Mouse (Mus musculus): ENCODE measurements around the gene Coq8b. TPM values are rescaled to one million over a fixed set of nuclear protein-coding genes. Genes with fewer than 3 reads are reported as not detected.
A peak's percentile ranks its signal among the peaks of the same experiment; 100 is the strongest.

The Coq8b gene
- polyA plus RNA-seq, 3 experiments from 2014 or later, result 9.5 to 14.0 (median 10.9) TPM

DNA sequence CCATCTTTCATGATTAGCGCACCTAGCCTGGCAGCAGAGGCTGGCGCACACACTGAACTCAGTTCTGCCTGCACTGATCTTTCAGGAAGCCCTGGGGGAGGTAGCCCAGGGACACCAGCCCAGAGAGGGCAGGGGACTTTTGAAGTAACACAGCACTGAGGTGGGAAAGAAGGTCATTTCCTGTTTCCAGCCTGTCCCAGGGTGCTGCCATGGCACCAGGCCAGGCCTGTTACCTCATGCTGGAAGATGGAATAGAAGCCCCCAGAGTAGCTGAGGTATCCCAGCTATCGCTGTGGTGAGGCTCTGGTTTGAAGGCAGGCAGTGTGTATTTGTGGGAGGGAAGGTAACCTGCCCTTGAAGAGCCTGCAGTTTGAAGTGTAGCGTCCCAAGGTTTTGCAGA lies 42.1 kb downstream of the Coq8b start:
- no peak for ATAC-seq

GRCm38 (mm10) chr7:27276021-27276420 lies 43.2 kb downstream of the Coq8b start:
- no peak for ATAC-seq

DNA sequence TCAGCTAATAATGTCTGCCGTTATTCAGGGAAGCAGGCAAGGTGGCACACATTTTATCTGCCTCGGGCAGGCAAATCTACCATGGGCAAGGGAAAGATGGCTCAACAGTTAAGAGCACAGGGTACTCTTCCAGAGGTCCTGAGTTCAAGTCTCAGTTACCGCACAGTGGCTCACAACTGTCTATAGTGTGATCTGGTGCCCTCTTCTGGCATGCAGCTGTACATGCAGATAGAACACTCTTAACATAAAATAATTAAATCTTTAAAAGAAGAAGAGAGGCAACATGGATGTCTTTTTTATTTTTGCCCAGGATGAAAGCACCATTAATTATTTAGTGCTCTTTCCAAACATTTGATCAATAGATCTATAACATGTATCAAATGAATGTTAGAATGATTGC lies 44.4 kb downstream of the Coq8b start:
- no peak for ATAC-seq

GRCm38 (mm10) chr7:27281717-27282116 lies 48.9 kb downstream of the Coq8b start:
- ATAC-seq, result no peak

DNA sequence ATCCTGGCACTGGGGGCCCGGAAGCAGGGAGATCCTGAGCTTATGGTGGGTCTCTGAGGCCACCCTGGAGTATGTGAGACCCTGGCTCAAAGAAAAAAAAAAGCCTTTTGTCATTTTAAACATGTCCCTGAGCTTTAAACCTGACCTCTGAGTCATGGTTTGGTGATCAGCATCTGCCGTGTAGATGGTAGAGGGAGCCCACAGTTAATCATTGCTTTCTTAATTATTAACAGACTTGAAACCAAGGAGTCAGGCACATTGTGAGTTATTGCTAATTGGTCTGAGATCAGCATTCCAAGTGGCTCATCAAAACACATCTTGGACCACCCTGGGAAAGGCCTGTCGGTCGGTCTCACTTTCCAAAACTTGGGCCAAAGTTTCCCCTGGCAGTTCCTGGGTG lies 49.4 kb downstream of the Coq8b start:
- no peak for ATAC-seq

GRCm38 (mm10) chr7:27284865-27285697 lies 52.3 kb downstream of the Coq8b start:
- no peak for ATAC-seq

DNA sequence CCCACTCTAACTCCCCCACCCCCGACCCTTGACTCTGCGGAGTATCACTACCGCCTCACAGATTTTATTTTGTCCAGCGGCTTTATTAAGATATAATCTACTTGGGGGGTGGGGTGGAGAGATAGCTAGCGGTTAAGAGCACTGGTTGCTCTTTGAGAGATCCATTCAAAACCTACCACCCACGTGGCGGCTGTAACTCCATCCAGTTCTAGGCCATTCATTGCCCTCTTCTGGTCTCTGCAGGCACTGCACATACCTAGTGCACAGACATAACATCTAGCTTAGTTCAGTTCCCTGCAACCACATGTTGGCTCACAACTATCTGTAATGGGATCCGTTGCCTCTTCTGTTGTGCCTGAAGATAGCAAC lies 52.9 kb downstream of the Coq8b start:
- peak; percentile 72 for ATAC-seq

GRCm38 (mm10) chr7:27288732-27289131 lies 55.9 kb downstream of the Coq8b start:
- no peak for ATAC-seq

- ATAC-seq, result no peak
Observed at GRCm38 (mm10) chr7:27290555-27290954, 57.7 kb downstream of the Coq8b start.

- ATAC-seq, result no peak
Observed at GRCm38 (mm10) chr7:27291795-27292466, 59.1 kb downstream of the Coq8b start.

DNA sequence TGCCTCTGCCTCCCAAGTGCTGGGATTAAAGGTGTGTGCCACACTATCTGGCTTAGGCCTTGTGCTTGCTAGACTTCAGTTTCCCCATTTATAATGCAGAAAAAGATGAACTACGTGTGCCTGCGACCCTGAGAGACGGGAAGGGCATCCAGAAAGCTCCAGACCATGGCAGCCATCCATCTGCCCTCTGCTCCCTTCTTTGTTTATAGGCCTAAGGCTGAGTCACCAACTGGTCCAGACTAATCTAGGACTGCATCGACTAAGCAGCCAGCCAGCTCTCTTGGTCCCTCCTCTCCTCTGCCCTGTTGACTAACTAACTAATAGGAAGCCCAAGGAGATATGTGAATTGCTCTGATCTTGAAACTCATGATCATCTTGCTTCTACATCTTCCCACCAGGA lies 63.1 kb downstream of the Coq8b start:
- no peak for ATAC-seq

GRCm38 (mm10) chr7:27296518-27296917 lies 63.7 kb downstream of the Coq8b start:
- ATAC-seq, result no peak

DNA sequence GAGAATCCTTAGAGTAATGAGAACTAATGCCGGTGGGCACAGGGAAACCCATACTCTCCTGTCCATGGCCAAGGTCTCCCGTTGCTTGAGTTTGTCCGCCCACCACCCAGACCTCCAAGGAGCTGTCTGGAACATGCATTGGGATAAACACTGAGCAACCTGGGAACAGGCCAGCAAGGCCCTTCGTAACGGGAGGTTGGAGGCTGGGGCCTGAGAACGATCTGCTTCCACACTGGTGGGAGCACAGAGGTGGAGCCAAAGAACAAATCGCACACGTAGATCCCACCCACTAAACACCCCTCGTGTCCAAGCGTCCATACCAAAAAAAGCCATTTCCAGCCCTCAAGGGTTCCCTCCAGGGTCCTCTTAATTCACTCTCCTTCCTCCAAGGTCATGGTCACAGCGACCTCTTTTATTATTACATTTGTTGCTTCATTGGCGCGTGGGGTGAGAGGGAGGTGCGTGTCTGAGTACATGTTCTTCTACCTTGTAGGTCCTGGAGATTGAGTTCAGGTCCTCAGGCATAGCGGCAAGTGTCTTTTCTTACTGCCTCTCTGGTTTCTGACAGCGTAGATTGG lies 65.3 kb downstream of the Coq8b start:
- ATAC-seq, result no peak

DNA sequence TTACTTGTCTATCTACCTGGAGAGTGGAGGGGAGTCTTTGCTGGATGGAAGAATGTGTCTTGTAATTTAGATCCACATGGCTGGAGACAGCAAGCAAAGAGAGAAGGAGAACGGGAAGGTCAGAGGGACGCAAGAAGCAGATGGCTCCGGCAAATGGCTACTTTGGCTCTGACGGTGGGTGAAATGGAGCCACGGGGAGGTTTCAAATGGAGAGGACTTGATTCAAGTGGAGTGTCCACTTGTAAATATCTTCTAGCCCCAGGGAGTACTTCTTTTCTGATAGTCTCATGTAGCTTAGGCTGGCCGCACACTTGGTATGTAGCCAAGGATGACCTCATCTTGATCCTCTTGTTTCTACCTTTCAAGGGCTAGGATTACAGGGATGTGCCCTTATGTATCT lies 66.0 kb downstream of the Coq8b start:
- no peak for ATAC-seq

DNA sequence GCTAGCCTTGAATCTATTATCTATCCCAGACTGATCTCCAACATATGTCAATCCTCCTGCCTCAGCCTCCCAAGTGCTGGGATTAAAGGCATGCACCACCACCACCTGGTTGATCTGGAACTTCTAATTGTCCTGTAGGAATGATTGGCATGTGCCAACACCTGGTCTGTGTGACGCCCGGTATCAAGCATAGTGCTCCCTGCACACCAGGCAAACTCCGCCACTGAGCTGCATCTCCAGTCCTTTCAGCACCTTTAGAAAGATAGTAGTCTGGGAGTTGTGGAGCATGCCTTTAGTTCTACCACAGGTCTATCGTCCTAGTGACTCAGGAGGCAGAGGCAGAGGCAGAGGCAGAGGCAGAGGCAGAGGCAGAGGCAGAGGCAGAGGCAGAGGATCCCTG lies 67.5 kb downstream of the Coq8b start:
- no peak for ATAC-seq

GRCm38 (mm10) chr7:27300801-27301200 lies 68.0 kb downstream of the Coq8b start:
- no peak for ATAC-seq

- no peak for ATAC-seq
Observed at GRCm38 (mm10) chr7:27302172-27302571, 69.3 kb downstream of the Coq8b start.

DNA sequence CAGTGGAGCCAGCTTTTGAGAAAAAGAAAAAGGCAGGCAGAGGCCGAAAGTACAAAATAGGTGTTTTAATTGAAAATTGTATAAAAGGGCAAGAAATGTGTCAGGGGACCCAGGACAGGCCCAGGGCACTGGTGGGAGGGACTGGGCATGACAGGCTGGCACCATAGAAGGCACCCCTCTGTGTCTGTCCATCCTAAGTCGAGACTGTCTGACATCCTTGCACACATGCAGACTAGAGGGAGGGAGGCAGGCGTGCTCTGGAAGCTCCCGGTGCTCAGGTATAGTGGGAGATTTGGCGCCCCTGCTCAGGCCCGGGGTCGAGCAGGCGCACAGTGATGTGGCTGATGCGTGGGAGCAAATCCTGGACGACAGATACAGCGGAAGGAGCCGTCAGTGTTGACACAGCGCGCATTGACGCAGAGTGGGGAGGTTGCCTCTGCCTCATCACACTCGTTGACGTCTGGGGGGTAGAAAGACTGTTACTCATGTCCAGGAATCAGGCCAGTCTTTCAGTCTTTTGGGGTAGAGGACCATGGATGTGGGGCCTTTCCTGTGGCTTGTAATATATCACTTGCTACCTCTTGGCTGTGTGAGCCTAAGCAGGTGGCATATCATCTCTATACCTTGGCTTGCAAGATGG lies 72.4 kb downstream of the Coq8b start:
- ATAC-seq, result no peak

- ATAC-seq, result no peak
Observed at GRCm38 (mm10) chr7:27306161-27307160, 73.6 kb downstream of the Coq8b start.

GRCm38 (mm10) chr7:27307551-27307950 lies 74.7 kb downstream of the Coq8b start:
- ATAC-seq, result no peak

All from inflammation-experienced regulatory T-cells, adult 6 months (primary cell).